Mouse (Mus musculus) lung, postnatal 0 days (tissue): ENCODE measurements around the gene Mymk. TPM values are rescaled to one million over a fixed set of nuclear protein-coding genes. Genes with fewer than 3 reads are reported as not detected.

Experiments used
- ATAC-seq: fragments of 200-750 bp; cut with Nextera tagmentation; 2 replicates; pipeline ENCODE4 v1.8.0; 2017; ENCODE audit warnings: moderate library complexity
- DNase-seq: peaks from one replicate; pipeline ENCODE4 v3.0.0-alpha.2; 2016; ENCODE audit warnings: low spot score
- H3K27ac ChIP-seq: fragments of 300-500 bp; sonication (generic); 2 replicates; pipeline ENCODE4 v1.5.1; 2014; ENCODE audit warnings: antibody characterized with exemption, mild to moderate bottlenecking, low read length, mixed read lengths
- H3K27me3 ChIP-seq: fragments of 300-500 bp; sonication (generic); replicated peaks from 2 replicates; pipeline ENCODE4 v1.6.1; 2014; ENCODE audit warnings: low read length, mixed read lengths; ENCODE audit not compliant: insufficient read depth
- H3K36me3 ChIP-seq: fragments of 300-500 bp; sonication (generic); 2 replicates; pipeline ENCODE4 v1.6.1; 2014; ENCODE audit warnings: low read length, mixed read lengths; ENCODE audit not compliant: insufficient read depth
- H3K4me1 ChIP-seq: fragments of 300-500 bp; sonication (generic); 2 replicates; pipeline ENCODE4 v1.6.1; 2014; ENCODE audit warnings: antibody characterized with exemption, low read depth, low read length, mixed read lengths; ENCODE audit not compliant: insufficient read depth
- H3K4me2 ChIP-seq: fragments of 300-500 bp; sonication (generic); replicated peaks from 2 replicates; pipeline ENCODE4 v1.6.1; 2014; ENCODE audit warnings: low read depth, mild to moderate bottlenecking, low read length, moderate library complexity, mixed read lengths
- H3K4me3 ChIP-seq: fragments of 300-500 bp; sonication (generic); 2 replicates; pipeline ENCODE4 v1.5.1; 2014; ENCODE audit warnings: low read depth, low read length
- H3K9ac ChIP-seq: fragments of 300-500 bp; sonication (generic); replicated peaks from 2 replicates; pipeline ENCODE4 v1.6.1; 2014; ENCODE audit warnings: low read depth, mild to moderate bottlenecking
- H3K9me3 ChIP-seq: fragments of 300-500 bp; sonication (generic); 2 replicates; pipeline ENCODE4 v1.6.1; 2016; ENCODE audit warnings: low read length, mixed read lengths
- CTCF ChIP-seq: IDR thresholded peaks from 2 replicates; pipeline ENCODE4 v1.5.1; 2016; ENCODE audit warnings: antibody characterized with exemption, mild to moderate bottlenecking
- EP300 ChIP-seq: IDR thresholded peaks from 2 replicates; pipeline ENCODE4 v1.6.1; 2016; ENCODE audit warnings: antibody characterized with exemption, mild to moderate bottlenecking, control low read depth
- WGBS: fragments of 180-500 bp; shearing (Covaris S2); extraction: QIAGEN DNeasy Blood & Tissue Kit; methylation state at CpG from one replicate; pipeline ENCODE4 v1.1.7; 2014; 5-methylcytosine and 5-hydroxymethylcytosine counted together
- polyA plus RNA-seq: library from polyadenylated mRNA; unstranded; fragments of >200 nt; fragmentation: Nextera tagmentation; extraction: Ambion mirVana; gene quantifications from 2 replicates; pipeline ENCODE4 v1.2.1, GENCODE M21; 2015

The Mymk gene
- polyA plus RNA-seq, 1 experiment from 2014 or later, result 0.76 TPM

DNA sequence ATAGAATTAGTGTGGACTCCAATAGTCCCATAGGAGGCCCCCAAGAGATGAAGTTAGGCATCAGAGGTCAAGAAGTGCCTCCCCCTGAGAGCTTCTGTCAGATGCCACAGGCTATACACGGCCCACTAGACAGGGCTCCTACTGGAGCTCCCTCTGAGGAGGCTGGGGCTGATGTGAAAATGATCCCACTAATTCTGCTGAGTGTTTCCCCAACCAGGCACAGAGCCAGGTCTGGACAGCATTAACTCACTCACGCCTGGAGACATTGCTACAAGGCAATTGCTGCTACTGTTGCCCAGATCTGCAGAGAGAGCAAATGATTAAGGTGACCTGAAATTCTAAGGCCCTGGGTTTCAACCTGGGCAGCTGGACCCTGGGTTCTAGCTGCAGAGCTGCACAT is 13.8 kb upstream of the Mymk start:
- peaks cover 12% of the 10 kb centered on the region; the same call in 1 of the 2 replicates for H3K4me1 ChIP-seq
- no peak overlapping the region for H3K9ac ChIP-seq
- 20% methylated on average over 2 of the region's 2 CpGs for WGBS
- TF ChIP-seq EP300 (no peak), CTCF (no peak)
- no peaks in the 10 kb centered on the region for H3K36me3 ChIP-seq
- ATAC-seq, result no peak
- H3K9me3 ChIP-seq, result no peaks in the 10 kb centered on the region
- H3K4me2 ChIP-seq, result no peak overlapping the region
- peak; percentile 26 for DNase-seq
- H3K4me3 ChIP-seq, result no peak overlapping the region
- peak overlapping the region; percentile 26; the same call in 1 of the 2 replicates for H3K27ac ChIP-seq
- no peaks in the 10 kb centered on the region for H3K27me3 ChIP-seq

DNA sequence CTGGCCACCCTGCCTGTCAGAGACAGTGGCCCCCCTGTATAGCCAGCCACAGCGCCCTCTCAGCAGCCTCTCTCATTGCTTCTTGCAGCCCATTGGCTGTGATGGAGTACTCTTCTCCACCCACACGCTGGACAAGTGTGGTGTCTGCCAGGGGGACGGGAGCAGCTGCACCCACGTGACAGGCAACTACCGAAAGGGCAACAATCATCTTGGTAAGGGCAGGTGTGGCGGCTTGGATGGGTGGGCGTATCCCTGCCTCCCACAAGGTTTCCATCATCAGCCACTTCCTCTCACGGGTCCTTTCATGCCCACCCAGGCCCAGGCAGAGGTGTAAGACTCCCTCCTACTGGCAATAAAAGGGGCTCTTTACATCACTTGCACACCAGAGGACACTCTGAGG is 13.0 kb upstream of the Mymk start:
- DNase-seq, result peak; percentile 13
- H3K4me1 ChIP-seq, result peaks cover 12% of the 10 kb centered on the region; the same call in 1 of the 2 replicates
- H3K9me3 ChIP-seq, result no peaks in the 10 kb centered on the region
- H3K4me2 ChIP-seq, result no peak overlapping the region
- no peak for ATAC-seq
- WGBS, result 30% methylated on average over 8 of the region's 8 CpGs
- H3K4me3 ChIP-seq, result no peak overlapping the region
- no peaks in the 10 kb centered on the region for H3K27me3 ChIP-seq
- no peaks in the 10 kb centered on the region for H3K36me3 ChIP-seq
- no peak overlapping the region for H3K9ac ChIP-seq
- no peak overlapping the region for H3K27ac ChIP-seq
- TF ChIP-seq EP300 (no peak), CTCF (no peak)

DNA sequence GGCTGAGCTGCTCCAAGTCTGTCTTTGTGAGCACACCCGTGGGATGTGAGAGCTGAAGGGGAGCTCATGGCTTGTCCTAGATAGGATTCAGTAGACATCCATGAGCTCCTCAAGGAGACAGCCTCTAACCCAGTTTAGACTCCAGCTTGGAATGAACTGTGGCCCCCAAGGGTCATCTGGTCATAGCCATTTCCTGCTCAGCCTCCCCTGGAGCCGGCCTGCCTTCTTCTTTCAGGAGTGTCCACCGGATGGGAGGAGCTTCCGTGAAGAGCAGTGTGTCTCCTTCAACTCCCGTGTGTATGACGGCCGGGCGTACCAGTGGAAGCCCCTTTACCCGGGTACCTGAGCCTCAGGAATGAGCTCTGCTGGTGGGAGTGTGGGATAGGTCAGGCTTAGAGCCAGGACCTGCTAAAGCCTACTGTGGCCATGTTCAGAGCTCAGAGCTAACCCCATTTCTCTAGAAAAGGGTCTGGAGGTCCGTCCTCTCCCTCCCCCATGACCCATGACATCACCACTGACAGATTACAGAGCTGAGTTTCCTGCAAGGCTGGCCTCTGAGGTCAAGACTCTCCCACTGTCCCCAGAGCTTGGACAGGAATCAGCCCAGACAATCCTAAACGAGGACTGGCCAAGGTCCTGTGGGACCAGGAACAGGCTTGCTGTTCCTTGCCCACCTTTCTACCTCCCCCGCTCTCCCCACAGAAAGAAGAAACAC is 11.9 kb upstream of the Mymk start:
- no peak overlapping the region for H3K4me2 ChIP-seq
- H3K4me1 ChIP-seq, result peaks cover 18% of the 10 kb centered on the region; the same call in 1 of the 2 replicates
- ATAC-seq (no peak), DNase-seq (peak; percentile 43)
- TF ChIP-seq EP300, result no peak
- TF ChIP-seq CTCF, result no peak
- 50% methylated on average over 12 of the region's 12 CpGs for WGBS
- H3K9me3 ChIP-seq, result no peaks in the 10 kb centered on the region
- H3K4me3 ChIP-seq, result no peak overlapping the region
- no peaks in the 10 kb centered on the region for H3K27me3 ChIP-seq
- H3K9ac ChIP-seq, result no peak overlapping the region
- peak overlapping the region; percentile 20; the same call in 1 of the 2 replicates for H3K27ac ChIP-seq
- H3K36me3 ChIP-seq, result no peaks in the 10 kb centered on the region

DNA sequence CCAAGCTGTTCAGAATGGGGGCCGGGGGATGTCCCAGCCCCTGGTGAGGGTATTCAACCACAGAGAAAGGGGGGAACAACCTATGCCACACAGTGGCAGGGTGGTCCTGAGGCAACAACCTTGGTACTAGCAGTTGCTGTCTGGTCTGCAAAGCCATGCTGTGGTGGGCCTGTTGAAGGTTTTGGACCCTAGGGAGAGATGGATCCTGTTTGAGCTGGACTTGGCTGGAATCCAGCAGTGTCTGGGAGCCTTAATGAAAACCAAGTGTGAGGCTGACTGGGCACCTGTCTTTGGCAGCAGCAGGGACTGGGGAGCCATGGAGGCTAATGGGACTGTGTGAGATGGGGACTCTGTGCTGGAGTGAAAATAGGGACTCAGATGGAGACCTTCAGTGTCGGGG is 7.7 kb upstream of the Mymk start:
- Histone ChIP-seq H3K4me2 (peak overlapping the region; percentile 49), H3K9me3 (no peaks in the 10 kb centered on the region), H3K4me3 (peak overlapping the region; percentile 40), H3K36me3 (no peaks in the 10 kb centered on the region), H3K27ac (peak overlapping the region; percentile 79), H3K27me3 (no peaks in the 10 kb centered on the region), H3K9ac (peak overlapping the region; percentile 51), H3K4me1 (peaks cover 31% of the 10 kb centered on the region; the same call in 1 of the 2 replicates)
- TF ChIP-seq CTCF, result no peak
- TF ChIP-seq EP300, result no peak
- DNase-seq (peak; percentile 50), ATAC-seq (no peak)
- 58% methylated on average over 2 of the region's 2 CpGs for WGBS

DNA sequence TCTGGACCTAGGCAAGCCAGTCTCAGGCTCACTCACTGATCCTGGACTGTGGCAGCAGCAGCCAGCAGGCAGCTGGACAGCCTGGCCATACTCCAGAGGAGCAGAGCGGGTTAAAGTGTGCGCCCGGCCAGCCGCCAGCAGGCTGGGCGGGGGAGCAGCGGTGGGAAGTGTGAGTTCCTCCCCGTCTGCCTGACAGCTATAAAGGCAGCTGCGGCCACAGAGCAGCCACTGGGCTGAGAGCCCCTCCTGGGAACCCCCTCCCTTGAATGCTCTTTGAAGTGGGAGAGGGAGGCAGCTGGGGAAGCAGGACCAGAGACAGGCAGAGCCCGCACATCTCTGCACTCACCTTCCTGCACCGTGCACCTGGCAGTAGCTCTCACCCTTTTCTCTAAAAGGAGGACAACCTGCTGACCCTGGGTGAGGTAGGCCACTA is 7.2 kb upstream of the Mymk start, which contains the start of gene Adamtsl2:
TSS of gene Adamtsl2 (plus strand) at position 228 of the 433 bp plus-strand sequence.
- Histone ChIP-seq H3K4me2 (peak within 1 kb of the TSS; percentile 49), H3K27ac (peak within 1 kb of the TSS; percentile 79), H3K9me3 (no peaks in the 10 kb centered on the region), H3K27me3 (no peaks in the 10 kb centered on the region), H3K4me1 (peaks cover 31% of the 10 kb centered on the region; the same call in 1 of the 2 replicates), H3K9ac (peak within 1 kb of the TSS; percentile 51), H3K4me3 (peak within 1 kb of the TSS; percentile 40), H3K36me3 (no peaks in the 10 kb centered on the region)
- DNase-seq (peak; percentile 93), ATAC-seq (peak; percentile 86)
- peak; percentile 41; the same call in 1 of the 2 replicates for TF ChIP-seq EP300
- peak; percentile 27; the same call in 1 of the 2 replicates for TF ChIP-seq CTCF
- 1% methylated on average over 10 of the region's 10 CpGs for WGBS

DNA sequence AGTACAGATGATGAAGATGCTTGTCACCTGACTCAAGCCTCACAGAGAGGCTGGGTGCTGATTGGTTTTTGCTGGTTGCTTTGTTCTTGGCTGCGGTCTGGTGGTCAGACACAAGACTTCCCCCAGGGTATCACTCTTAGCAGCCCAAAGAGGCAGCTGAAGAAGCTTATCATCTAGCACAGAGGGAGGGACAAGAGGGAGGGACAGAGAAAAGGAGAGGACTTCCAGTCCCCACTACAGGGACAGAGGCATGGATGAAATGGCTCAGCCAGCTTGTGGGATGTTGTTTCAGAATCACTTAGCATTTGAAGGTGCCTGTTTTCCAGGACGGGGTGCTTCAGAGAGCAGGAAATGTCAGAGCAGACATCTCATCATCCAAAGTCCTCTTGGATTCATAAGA is 6.3 kb upstream of the Mymk start:
- DNase-seq, result no peak
- Histone ChIP-seq H3K27ac (peak overlapping the region; percentile 79), H3K27me3 (no peaks in the 10 kb centered on the region), H3K4me2 (peak overlapping the region; percentile 49; the same call in 1 of the 2 replicates), H3K9me3 (no peaks in the 10 kb centered on the region), H3K4me1 (peaks cover 24% of the 10 kb centered on the region; the same call in 1 of the 2 replicates), H3K9ac (no peak overlapping the region), H3K36me3 (no peaks in the 10 kb centered on the region), H3K4me3 (no peak overlapping the region)
- no peak for ATAC-seq
- TF ChIP-seq EP300, result peak; percentile 6; the same call in 1 of the 2 replicates
- TF ChIP-seq CTCF, result no peak
- WGBS, result 33% methylated on average over 2 of the region's 2 CpGs
